Mouse (Mus musculus) embryonic fibroblast, embryonic 13.5 days (primary cell): ENCODE data around the gene Hoxd8.

ENCODE experiments used
- CTCF ChIP-seq: IDR thresholded peaks from 2 replicates; pipeline ENCODE4 v1.5.1; 2011; ENCODE audit warnings: mild to moderate bottlenecking, control low read depth, low read length, moderate library complexity, borderline replicate concordance; ENCODE audit not compliant: insufficient read depth
- POLR2A ChIP-seq: IDR thresholded peaks from 2 replicates; pipeline ENCODE4 v1.6.1; 2011; ENCODE audit warnings: low read depth, mild to moderate bottlenecking, control low read depth, low read length, moderate library complexity

- TF ChIP-seq CTCF: no peak
- no peak for TF ChIP-seq POLR2A
Observed at GRCm38 (mm10) chr2:74670632-74671188, 33.7 kb upstream of the Hoxd8 start.
